Mouse (Mus musculus) cortical plate, adult 2 months (tissue): ENCODE measurements around the gene Def6.

ENCODE experiments used
- CTCF ChIP-seq: fragments of 200-500 bp; IDR thresholded peaks from 2 replicates; pipeline ENCODE4 v1.5.1; 2011; ENCODE audit warnings: mild to moderate bottlenecking, control low read depth, low read length; ENCODE audit not compliant: insufficient read depth; ENCODE audit errors: extremely low read depth
- POLR2A ChIP-seq: fragments of 200-500 bp; IDR thresholded peaks from 2 replicates; pipeline ENCODE4 v1.6.1; 2011; ENCODE audit warnings: mild to moderate bottlenecking, low read length, control low read depth; ENCODE audit not compliant: insufficient read depth; ENCODE audit errors: extremely low read depth

DNA sequence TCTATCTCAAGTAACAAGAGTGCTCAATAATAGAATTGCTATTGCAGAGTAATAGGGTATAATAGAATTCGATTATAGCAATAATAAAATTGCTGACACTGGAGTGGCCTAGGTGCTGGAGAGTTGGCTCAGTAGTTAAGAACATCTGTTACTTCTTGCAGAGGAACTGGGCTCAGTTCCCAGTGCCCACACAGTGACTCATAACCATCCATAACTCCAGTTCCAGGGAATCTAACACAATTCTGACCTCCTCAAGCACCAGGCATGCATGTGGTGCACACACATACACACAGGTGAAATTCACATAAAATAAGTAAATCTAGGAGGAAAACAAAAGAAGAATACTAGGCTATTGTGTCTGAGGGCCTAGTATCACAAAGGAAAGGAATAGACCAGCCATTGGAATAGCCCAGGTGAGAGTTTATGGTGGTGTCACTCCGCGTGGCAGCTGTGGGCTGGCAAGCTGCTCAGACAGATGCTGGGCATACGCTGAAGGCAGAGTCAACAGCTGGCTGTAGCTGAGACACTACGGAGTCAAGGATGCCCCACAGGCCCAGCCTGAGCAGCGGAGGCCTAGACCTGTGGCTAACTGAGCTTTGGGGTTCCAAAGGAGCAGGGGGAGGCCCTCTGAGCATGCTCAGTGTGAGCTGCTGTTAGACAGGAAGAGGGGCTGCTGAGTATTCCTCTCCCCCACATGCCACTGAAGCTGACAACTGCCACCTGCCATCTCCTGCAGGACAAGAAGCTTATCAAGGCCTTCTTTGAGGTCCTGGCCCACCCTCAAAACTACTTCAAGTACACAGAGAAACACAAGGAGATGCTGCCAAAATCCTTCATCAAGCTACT lies 36.9 kb upstream of the Def6 start:
- TF ChIP-seq POLR2A (no peak), CTCF (no peak)
